Mouse (Mus musculus) MEL (cell line): ENCODE measurements around the gene Atg16l1. TPM values are rescaled to one million over a fixed set of nuclear protein-coding genes. Genes with fewer than 3 reads are reported as not detected.

Source experiments
- DNase-seq: peaks from one replicate; pipeline ENCODE4 v3.0.0; 2011; ENCODE audit warnings: low read depth, low spot score
- H3K27ac ChIP-seq: 2 replicates; pipeline ENCODE4 v1.5.1; 2012; ENCODE audit warnings: low read depth, mild to moderate bottlenecking, control low read depth, low read length, moderate library complexity; ENCODE audit not compliant: control insufficient read depth
- H3K27me3 ChIP-seq, 2 experiments: fragments of 150-350 bp in 1 of 2; sonication (generic) in 1 of 2; 2 replicates each; pipeline ENCODE4 v1.6.1; 2012; ENCODE audit warnings: low read length in 2 of 2, mild to moderate bottlenecking in 2 of 2, improper control_type of control experiment in 1 of 2, moderate library complexity in 1 of 2; ENCODE audit not compliant: insufficient read depth in 2 of 2, control insufficient read depth in 1 of 2
- H3K36me3 ChIP-seq, 2 experiments: 2 replicates each; pipeline ENCODE4 v1.6.1; 2012 to 2014; ENCODE audit warnings: low read length in 2 of 2, improper control_type of control experiment in 1 of 2, inconsistent platforms in 1 of 2, mild to moderate bottlenecking in 1 of 2; ENCODE audit not compliant: insufficient read depth in 2 of 2, control insufficient read depth in 1 of 2
- H3K4me1 ChIP-seq, 2 experiments: fragments of 150-350 bp in 1 of 2; sonication (generic) in 1 of 2; 2 replicates each; pipeline ENCODE4 v1.6.1; 2012; ENCODE audit warnings: low read length in 2 of 2, improper control_type of control experiment in 1 of 2, mild to moderate bottlenecking in 1 of 2; ENCODE audit not compliant: insufficient read depth in 2 of 2, control insufficient read depth in 1 of 2
- H3K4me3 ChIP-seq, 2 experiments: fragments of 150-350 bp in 1 of 2; sonication (generic) in 1 of 2; 2 replicates each; pipeline ENCODE4 v1.5.1; 2012; ENCODE audit warnings: low read depth in 2 of 2, low read length in 2 of 2, mild to moderate bottlenecking in 2 of 2, moderate library complexity in 2 of 2, control low read depth in 1 of 2, improper control_type of control experiment in 1 of 2; ENCODE audit not compliant: control insufficient read depth in 1 of 2, insufficient read depth in 1 of 2
- H3K79me2 ChIP-seq: 2 replicates; pipeline ENCODE4 v1.6.1; 2012; ENCODE audit warnings: mild to moderate bottlenecking, low read length, moderate library complexity; ENCODE audit not compliant: control insufficient read depth, poor library complexity, insufficient read depth
- H3K9ac ChIP-seq: 2 replicates; pipeline ENCODE4 v1.6.1; 2012; ENCODE audit warnings: low read depth, mild to moderate bottlenecking, control low read depth, low read length, moderate library complexity; ENCODE audit not compliant: control insufficient read depth, poor library complexity, severe bottlenecking
- H3K9me3 ChIP-seq: fragments of 150-350 bp; sonication (generic); replicated peaks from 2 replicates; pipeline ENCODE4 v1.6.1; 2012; ENCODE audit warnings: mild to moderate bottlenecking, low read length, improper control_type of control experiment, moderate library complexity; ENCODE audit not compliant: insufficient read depth
- CHD2 ChIP-seq: IDR thresholded peaks from 2 replicates; pipeline ENCODE4 v1.6.1; 2011; ENCODE audit warnings: low read length, improper control_type of control experiment
- E2F4 ChIP-seq: IDR thresholded peaks from 2 replicates; pipeline ENCODE4 v1.6.1; 2011; ENCODE audit warnings: low read depth, low read length, improper control_type of control experiment, borderline replicate concordance
- ELF1 ChIP-seq: IDR thresholded peaks from 2 replicates; pipeline ENCODE4 v1.6.1; 2014; ENCODE audit warnings: low read depth, mild to moderate bottlenecking, inconsistent platforms, low read length, improper control_type of control experiment, moderate library complexity
- JUND ChIP-seq: IDR thresholded peaks from 2 replicates; pipeline ENCODE4 v1.6.1; 2011; ENCODE audit warnings: low read depth, mild to moderate bottlenecking, improper control_type of control experiment, low read length
- MAZ ChIP-seq: IDR thresholded peaks from 2 replicates; pipeline ENCODE4 v1.6.1; 2012; ENCODE audit warnings: low read depth, mild to moderate bottlenecking, inconsistent platforms, low read length, improper control_type of control experiment
- POLR2A ChIP-seq, 2 experiments: IDR thresholded peaks; 2 replicates each; pipeline ENCODE4 v1.6.1; 2011 to 2012; ENCODE audit warnings: low read length in 2 of 2, mild to moderate bottlenecking in 2 of 2, control low read depth in 1 of 2, improper control_type of control experiment in 1 of 2, low read depth in 1 of 2, moderate library complexity in 1 of 2; ENCODE audit not compliant: control insufficient read depth in 1 of 2, insufficient read depth in 1 of 2, poor library complexity in 1 of 2
- POLR2AphosphoS5 ChIP-seq: IDR thresholded peaks from 2 replicates; pipeline ENCODE4 v1.6.1; 2012; ENCODE audit warnings: low read depth, borderline replicate concordance, mild to moderate bottlenecking, inconsistent platforms, low read length, moderate library complexity, mixed read lengths
- SIN3A ChIP-seq: IDR thresholded peaks from 2 replicates; pipeline ENCODE4 v1.6.1; 2012; ENCODE audit warnings: low read length, improper control_type of control experiment, inconsistent platforms
- SMC3 ChIP-seq: IDR thresholded peaks from 2 replicates; pipeline ENCODE4 v1.6.1; 2011; ENCODE audit warnings: low read depth, low read length, improper control_type of control experiment
- TCF12 ChIP-seq: IDR thresholded peaks from 2 replicates; pipeline ENCODE4 v1.6.1; 2014; ENCODE audit warnings: low read depth, mild to moderate bottlenecking, inconsistent platforms, low read length, improper control_type of control experiment, moderate library complexity
- UBTF ChIP-seq: IDR thresholded peaks from 2 replicates; pipeline ENCODE4 v1.6.1; 2012; ENCODE audit warnings: low read depth, mild to moderate bottlenecking, inconsistent platforms, low read length, improper control_type of control experiment, moderate library complexity, borderline replicate concordance; ENCODE audit not compliant: insufficient read depth
- USF2 ChIP-seq, 2 experiments: IDR thresholded peaks; 2 replicates each; pipeline ENCODE4 v1.6.1; 2011 to 2012; ENCODE audit warnings: improper control_type of control experiment in 2 of 2, low read length in 2 of 2, borderline replicate concordance in 1 of 2, inconsistent platforms in 1 of 2, low read depth in 1 of 2, mild to moderate bottlenecking in 1 of 2; ENCODE audit not compliant: insufficient read depth in 1 of 2
- ZKSCAN1 ChIP-seq: IDR thresholded peaks from 2 replicates; pipeline ENCODE4 v1.6.1; 2012; ENCODE audit warnings: low read depth, mild to moderate bottlenecking, inconsistent platforms, low read length, improper control_type of control experiment, moderate library complexity
- ZMIZ1 ChIP-seq: IDR thresholded peaks from 2 replicates; pipeline ENCODE4 v1.6.1; 2012; ENCODE audit warnings: low read depth, mild to moderate bottlenecking, inconsistent platforms, low read length, improper control_type of control experiment, moderate library complexity
- ZNF384 ChIP-seq: IDR thresholded peaks from 2 replicates; pipeline ENCODE4 v1.6.1; 2012; ENCODE audit warnings: low read depth, mild to moderate bottlenecking, inconsistent platforms, low read length, improper control_type of control experiment
- polyA plus RNA-seq, 2 experiments: library from polyadenylated mRNA; stranded (reverse) in 1 of 2; unstranded in 1 of 2; fragments of >175 nt in 1 of 2; fragments of >200 nt in 1 of 2; gene quantifications; 2 replicates each; pipeline versions ENCODE4 v1.2.1 to v1.2.4; 2012; ENCODE audit warnings: low replicate concordance in 2 of 2, low read depth in 1 of 2; ENCODE audit not compliant: insufficient read length in 2 of 2, insufficient read depth in 1 of 2, missing spikeins in 1 of 2
- total RNA-seq: library from RNA; depleted of rRNA; stranded (reverse); fragments of 300-350 nt; gene quantifications from 2 replicates; pipeline ENCODE4 v1.2.3, GENCODE M21; 2012

The Atg16l1 gene
- total and polyA plus RNA-seq, 3 experiments, result 33.8 to 34.0 TPM; not detected in 1

GRCm38 (mm10) chr1:87829621-87830211 lies 74.0 kb downstream of the Atg16l1 start:
- Histone ChIP-seq H3K27ac (no peak overlapping the region), H3K79me2 (no peaks in the 10 kb centered on the region; the same call in 1 of the 2 replicates), H3K36me3 (peaks cover 0 to 9% of the 10 kb centered on the region in 2 experiments; a peak in 2 of 4 replicates), H3K27me3 (no peaks in the 10 kb centered on the region), H3K9ac (no peak overlapping the region), H3K9me3 (no peaks in the 10 kb centered on the region), H3K4me3 (no peak overlapping the region), H3K4me1 (peaks cover 0 to 4% of the 10 kb centered on the region in 2 experiments; a peak in 1 of 4 replicates)
- no peak for TF ChIP-seq MAZ
- no peak for TF ChIP-seq JUND
- no peak for DNase-seq

GRCm38 (mm10) chr1:87836453-87836852 lies 80.8 kb downstream of the Atg16l1 start:
- no peaks in the 10 kb centered on the region for H3K79me2 ChIP-seq
- H3K4me3 ChIP-seq, result no peak overlapping the region
- peaks cover 0 to 3% of the 10 kb centered on the region in 2 experiments; a peak in 2 of 4 replicates for H3K27me3 ChIP-seq
- no peak for DNase-seq
- no peaks in the 10 kb centered on the region for H3K9me3 ChIP-seq
- no peaks in the 10 kb centered on the region for H3K4me1 ChIP-seq
- no peak overlapping the region for H3K9ac ChIP-seq
- H3K36me3 ChIP-seq, result no peaks in the 10 kb centered on the region
- TF ChIP-seq SMC3 (no peak), TCF12 (no peak), CHD2 (no peak), ELF1 (no peak)
- H3K27ac ChIP-seq, result no peak overlapping the region

GRCm38 (mm10) chr1:87837018-87837417 lies 81.3 kb downstream of the Atg16l1 start:
- Histone ChIP-seq H3K27me3 (peaks cover 0 to 3% of the 10 kb centered on the region in 2 experiments; a peak in 2 of 4 replicates), H3K79me2 (no peaks in the 10 kb centered on the region)

GRCm38 (mm10) chr1:87840411-87841208 lies 84.9 kb downstream of the Atg16l1 start:
- H3K27ac ChIP-seq, result no peak overlapping the region
- no peak for DNase-seq

More at GRCm38 (mm10) chr1:87837018-87837417, 81.3 kb downstream of the Atg16l1 start:
- TF ChIP-seq E2F4, result no peak
- H3K4me3 ChIP-seq, result no peak overlapping the region
- no peak overlapping the region for H3K9ac ChIP-seq
- no peaks in the 10 kb centered on the region for H3K9me3 ChIP-seq
- H3K4me1 ChIP-seq, result no peaks in the 10 kb centered on the region
- H3K36me3 ChIP-seq, result no peaks in the 10 kb centered on the region
- H3K27ac ChIP-seq, result no peak overlapping the region
- DNase-seq, result no peak

More at GRCm38 (mm10) chr1:87840411-87841208, 84.9 kb downstream of the Atg16l1 start:
- H3K27me3 ChIP-seq, result peaks cover 0 to 3% of the 10 kb centered on the region in 2 experiments; a peak in 1 of 4 replicates
- no peak overlapping the region for H3K9ac ChIP-seq
- H3K9me3 ChIP-seq, result no peaks in the 10 kb centered on the region
- no peak for TF ChIP-seq POLR2A (IDR thresholded peaks at IDR 0.05; ENCODE audit: control insufficient read depth in 1 of 2, insufficient read depth in 1 of 2, low read depth in 1 of 2, low read length in 2 of 2, poor library complexity in 1 of 2)
- no peak for TF ChIP-seq ZKSCAN1
- TF ChIP-seq USF2 (IDR thresholded peaks at IDR 0.05; ENCODE audit: borderline replicate concordance in 1 of 2, insufficient read depth in 1 of 2, low read depth in 1 of 2, low read length in 2 of 2), result no peak
- TF ChIP-seq UBTF, result no peak
- TF ChIP-seq ZNF384, result no peak
- no peak for TF ChIP-seq MAZ
- TF ChIP-seq SIN3A, result no peak
- no peak for TF ChIP-seq ZMIZ1
- TF ChIP-seq POLR2AphosphoS5, result no peak
- H3K4me3 ChIP-seq, result no peak overlapping the region
- H3K36me3 ChIP-seq, result no peaks in the 10 kb centered on the region
- H3K4me1 ChIP-seq, result no peaks in the 10 kb centered on the region
- H3K79me2 ChIP-seq, result no peaks in the 10 kb centered on the region
